Comparison of ENCODE assay signal across 9 mouse cellular contexts in genomic region chr12:91877646-91878045, GRCm38 (mm10). TPM values are rescaled to one million over a fixed set of nuclear protein-coding genes. Genes with fewer than 3 reads are reported as not detected.
DNase-seq lines count a peak whose midpoint lies in the region; ATAC-seq and TF ChIP-seq lines count a peak whose summit lies in the region.
"Had no signal": no experiment of that assay in that cellular context is flagged by ENCODE, and none has a peak within 500 bp of the region (broad histone marks: within the 10 kb centered on the region; RNA-seq: fewer than 3 reads in every experiment).

No protein-coding gene starts in this region.

- no peak for TF ChIP-seq EP300 in stomach, postnatal 0 days (optimal IDR thresholded peaks at IDR 0.05)

- no peaks in the 10 kb centered on the region for H3K36me3 ChIP-seq in embryonic facial prominence, embryonic 11.5 days (replicated peaks; ENCODE audit: control insufficient read depth, insufficient read depth, low read depth, low read length)
- H3K36me3 ChIP-seq in intestine, postnatal 0 days (ENCODE audit: control insufficient read depth, insufficient read depth), result no peaks in the 10 kb centered on the region
- H3K36me3 ChIP-seq in stomach, postnatal 0 days (ENCODE audit: control insufficient read depth, insufficient read depth, low read length), result no peaks in the 10 kb centered on the region
- H3K36me3 ChIP-seq: lung, embryonic 15.5 days had no signal

- no peak for ATAC-seq in embryonic facial prominence, embryonic 11.5 days (replicated peaks; ENCODE audit: insufficient number of reproducible peaks, low FRiP score, low TSS enrichment, low read depth)
- no peak for ATAC-seq in intestine, postnatal 0 days
- no peak for ATAC-seq in stomach, postnatal 0 days (ENCODE audit: low FRiP score, low TSS enrichment)

- no peak overlapping the region for H3K4me2 ChIP-seq in embryonic facial prominence, embryonic 11.5 days (ENCODE audit: low read depth, low read length)
- H3K4me2 ChIP-seq in intestine, postnatal 0 days (replicated peaks; ENCODE audit: low read depth), result no peak overlapping the region
- no peak overlapping the region for H3K4me2 ChIP-seq in stomach, postnatal 0 days (replicated peaks; ENCODE audit: low read depth)
- H3K4me2 ChIP-seq: lung, embryonic 15.5 days had no signal

- peak; percentile 28 for DNase-seq in gastrocnemius, adult 18-20 months (ENCODE audit: low spot score)
- DNase-seq in gastrocnemius, postnatal 25 days, result no peak
- peak; percentile 75 for DNase-seq in 3T3-L1 (ENCODE audit: low read depth, low spot score)
- peak; percentile 75 for DNase-seq in adipocyte (ENCODE audit: low spot score)
- DNase-seq in embryonic facial prominence, embryonic 11.5 days (ENCODE audit: low spot score), result peak; percentile 71
- peak; percentile 23 for DNase-seq in lung, postnatal 25 days (ENCODE audit: low spot score)
- peak; percentile 29 for DNase-seq in stomach, postnatal 0 days (ENCODE audit: low spot score)

- H3K9ac ChIP-seq in embryonic facial prominence, embryonic 11.5 days (replicated peaks; ENCODE audit: low read length), result no peak overlapping the region
- no peak overlapping the region for H3K9ac ChIP-seq in intestine, postnatal 0 days (ENCODE audit: low read depth, low read length)
- no peak overlapping the region for H3K9ac ChIP-seq in stomach, postnatal 0 days (ENCODE audit: low read length)
- H3K9ac ChIP-seq: lung, embryonic 15.5 days had no signal

- TF ChIP-seq CTCF in intestine, postnatal 0 days (IDR thresholded peaks at IDR 0.05; ENCODE audit: low read depth), result peak; percentile 78
- peak; percentile 83 for TF ChIP-seq CTCF in stomach, postnatal 0 days (IDR thresholded peaks at IDR 0.05; ENCODE audit: low read depth)

- no peaks in the 10 kb centered on the region for H3K27me3 ChIP-seq in embryonic facial prominence, embryonic 11.5 days (ENCODE audit: control insufficient read depth, insufficient read depth, low read length)
- H3K27me3 ChIP-seq in intestine, postnatal 0 days (replicated peaks; ENCODE audit: control insufficient read depth, insufficient read depth, low read length), result no peaks in the 10 kb centered on the region
- no peaks in the 10 kb centered on the region for H3K27me3 ChIP-seq in stomach, postnatal 0 days (ENCODE audit: control insufficient read depth, insufficient read depth, low read length)
- H3K27me3 ChIP-seq: lung, embryonic 15.5 days had no signal

- no peaks in the 10 kb centered on the region for H3K4me1 ChIP-seq in embryonic facial prominence, embryonic 11.5 days (ENCODE audit: control insufficient read depth, insufficient read depth, low read length)
- H3K4me1 ChIP-seq in intestine, postnatal 0 days (replicated peaks; ENCODE audit: control insufficient read depth, insufficient read depth, low read length), result no peaks in the 10 kb centered on the region
- H3K4me1 ChIP-seq in stomach, postnatal 0 days (replicated peaks; ENCODE audit: control insufficient read depth, insufficient read depth), result no peaks in the 10 kb centered on the region
- H3K4me1 ChIP-seq: lung, embryonic 15.5 days had no signal

- no peak overlapping the region for H3K27ac ChIP-seq in embryonic facial prominence, embryonic 11.5 days (replicated peaks; ENCODE audit: low read depth, low read length)
- no peak overlapping the region for H3K27ac ChIP-seq in intestine, postnatal 0 days (ENCODE audit: low read depth, low read length)
- H3K27ac ChIP-seq in stomach, postnatal 0 days (replicated peaks), result no peak overlapping the region
- H3K27ac ChIP-seq: lung, embryonic 15.5 days had no signal

- WGBS in embryonic facial prominence, embryonic 11.5 days, result 33% methylated on average over 5 of the region's 5 CpGs
- 34% methylated on average over 5 of the region's 5 CpGs for WGBS in intestine, postnatal 0 days
- WGBS in stomach, postnatal 0 days, result 26% methylated on average over 5 of the region's 5 CpGs

- H3K9me3 ChIP-seq in embryonic facial prominence, embryonic 11.5 days (replicated peaks; ENCODE audit: control insufficient read depth, low read length), result no peaks in the 10 kb centered on the region
- H3K9me3 ChIP-seq in intestine, postnatal 0 days (ENCODE audit: control insufficient read depth), result no peaks in the 10 kb centered on the region
- H3K9me3 ChIP-seq in stomach, postnatal 0 days (ENCODE audit: control insufficient read depth, low read length), result no peaks in the 10 kb centered on the region
- H3K9me3 ChIP-seq: lung, embryonic 15.5 days had no signal

- H3K4me3 ChIP-seq in embryonic facial prominence, embryonic 11.5 days (ENCODE audit: low read depth, low read length), result no peak overlapping the region
- H3K4me3 ChIP-seq in intestine, postnatal 0 days (ENCODE audit: low read depth, low read length), result no peak overlapping the region
- H3K4me3 ChIP-seq in stomach, postnatal 0 days (ENCODE audit: low read depth, low read length), result no peak overlapping the region
- H3K4me3 ChIP-seq: lung, embryonic 15.5 days had no signal

RNA-seq across cellular contexts. Expression of gene Sel1l, which starts 28.7 kb away (rescaled TPM):
- 10 to 100 TPM; 46.1 to 46.4 TPM for total RNA-seq in gastrocnemius, adult 18-20 months (2021)
- 10 to 100 TPM; 38.8 to 40.7 TPM for total RNA-seq in gastrocnemius, postnatal 25 days (2021)
- 68.8 and 69.8 TPM in 2 replicates for polyA plus RNA-seq in embryonic facial prominence, embryonic 11.5 days (2014; fragmentation: Nextera tagmentation; extraction: Ambion mirVana)
- polyA plus RNA-seq in intestine, postnatal 0 days (2015; fragmentation: Nextera tagmentation; extraction: Ambion mirVana), result 88.2 and 108 TPM in 2 replicates
- 74.2 and 77.3 TPM in 2 replicates for polyA plus RNA-seq in stomach, postnatal 0 days (2015; fragmentation: Nextera tagmentation; extraction: Ambion mirVana)
